Mouse (Mus musculus) gastrocnemius, postnatal 10 days (tissue): ENCODE measurements at regions not wholly inside any gene's neighbourhood (a gene's known extent, or its start where the extent isn't known, plus 50 kb on each side); places are given as distances from the start of the nearest gene placed in this dataset.

Source experiments
- DNase-seq: peaks from one replicate; pipeline ENCODE4 v3.0.0; 2021; ENCODE audit warnings: mixed read lengths

GRCm38 (mm10) chr8:28117997-28118778 lies 670.7 kb downstream of the Poteg start:
- no peak for DNase-seq

- no peak for DNase-seq
These were observed 677.6 kb downstream of the Poteg start for GRCm38 (mm10) chr8:28125021-28125420.

GRCm38 (mm10) chr8:28141916-28142315 lies 694.4 kb downstream of the Poteg start:
- DNase-seq = no peak

GRCm38 (mm10) chr8:28148599-28149452 lies 701.4 kb downstream of the Poteg start:
- DNase-seq = no peak

- no peak for DNase-seq
These were observed 701.9 kb downstream of the Poteg start for GRCm38 (mm10) chr8:28149453-28149767.

- no peak for DNase-seq
These were observed 713.2 kb downstream of the Poteg start for GRCm38 (mm10) chr8:28160651-28161050.

- no peak for DNase-seq
These were observed 720.6 kb downstream of the Poteg start for GRCm38 (mm10) chr8:28168036-28168435.

- no peak for DNase-seq
These were observed 724.0 kb downstream of the Poteg start for GRCm38 (mm10) chr8:28171456-28171855.

- no peak for DNase-seq
These were observed 748.5 kb downstream of the Poteg start for GRCm38 (mm10) chr8:28195943-28196342.

GRCm38 (mm10) chr8:28235562-28235961 lies 788.1 kb downstream of the Poteg start:
- DNase-seq = no peak

GRCm38 (mm10) chr8:28239411-28239810 lies 791.9 kb downstream of the Poteg start:
- DNase-seq = no peak

GRCm38 (mm10) chr8:28252399-28253240 lies 805.1 kb downstream of the Poteg start:
- no peak for DNase-seq

GRCm38 (mm10) chr8:28267277-28267676 lies 819.8 kb downstream of the Poteg start:
- no peak for DNase-seq

- no peak for DNase-seq
These were observed 836.8 kb downstream of the Poteg start for GRCm38 (mm10) chr8:28284257-28284656.

- no peak for DNase-seq
These were observed 851.7 kb downstream of the Poteg start for GRCm38 (mm10) chr8:28298896-28299793.

- no peak for DNase-seq
These were observed 869.6 kb downstream of the Poteg start for GRCm38 (mm10) chr8:28317081-28317480.

- DNase-seq = no peak
These were observed 885.9 kb downstream of the Poteg start for GRCm38 (mm10) chr8:28333388-28333787.

- no peak for DNase-seq
These were observed 890.0 kb downstream of the Poteg start for GRCm38 (mm10) chr8:28337484-28337883.

- no peak for DNase-seq
These were observed 893.8 kb downstream of the Poteg start for GRCm38 (mm10) chr8:28341236-28341635.

- no peak for DNase-seq
These were observed 919.0 kb downstream of the Poteg start for GRCm38 (mm10) chr8:28366470-28366869.

GRCm38 (mm10) chr8:28367361-28367760 lies 919.9 kb downstream of the Poteg start:
- DNase-seq = no peak

GRCm38 (mm10) chr8:28371752-28372151 lies 924.3 kb downstream of the Poteg start:
- DNase-seq = no peak
